Mouse (Mus musculus) kidney, postnatal 36 days (tissue): Measurements from ENCODE around the gene Aldh1l1.

Experiments
- DNase-seq, 2 experiments: peaks; one replicate each; pipeline ENCODE4 v3.0.0; 2021 to 2022; ENCODE audit warnings: mixed read lengths in 2 of 2

Aldh1l1 gene

DNA sequence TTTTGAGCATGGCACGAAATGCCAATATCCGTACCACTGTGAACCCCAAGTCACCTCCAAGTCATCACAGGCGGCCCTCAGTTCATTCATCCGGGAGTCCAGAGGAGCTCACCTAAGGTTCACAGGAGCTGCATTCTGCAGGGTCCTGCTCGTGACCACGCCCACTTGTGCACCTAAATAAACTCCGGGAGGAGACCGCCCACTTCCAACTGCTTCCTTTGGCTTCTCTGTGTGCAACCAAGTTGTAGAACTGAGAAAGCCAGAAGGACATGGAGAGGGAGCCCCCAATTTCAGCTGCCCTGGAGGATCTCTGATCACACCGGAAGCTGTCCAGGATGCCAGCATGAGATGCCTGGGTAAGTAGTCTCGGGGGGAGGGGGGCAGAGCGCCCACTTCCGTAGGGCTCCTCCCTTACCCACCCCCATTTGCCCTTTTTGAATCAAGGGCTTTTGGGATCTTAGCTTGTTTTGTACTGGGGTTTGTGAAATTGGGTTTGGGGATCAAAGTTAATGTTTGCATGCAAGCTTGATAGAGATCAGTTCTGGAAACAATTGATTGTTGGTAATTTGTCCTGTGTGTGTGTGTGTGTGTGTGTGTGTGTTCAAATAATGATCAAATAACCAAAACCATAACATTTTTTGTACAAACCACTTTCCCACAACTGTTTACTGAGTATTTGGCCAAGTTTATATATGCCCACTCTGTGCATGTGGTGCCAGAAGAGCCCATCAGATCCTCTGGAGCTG lies at the start of gene Aldh1l1:
Aldh1l1 (plus strand) TSS at position 252 of the 746 bp plus-strand sequence.
- no peak for DNase-seq

DNA sequence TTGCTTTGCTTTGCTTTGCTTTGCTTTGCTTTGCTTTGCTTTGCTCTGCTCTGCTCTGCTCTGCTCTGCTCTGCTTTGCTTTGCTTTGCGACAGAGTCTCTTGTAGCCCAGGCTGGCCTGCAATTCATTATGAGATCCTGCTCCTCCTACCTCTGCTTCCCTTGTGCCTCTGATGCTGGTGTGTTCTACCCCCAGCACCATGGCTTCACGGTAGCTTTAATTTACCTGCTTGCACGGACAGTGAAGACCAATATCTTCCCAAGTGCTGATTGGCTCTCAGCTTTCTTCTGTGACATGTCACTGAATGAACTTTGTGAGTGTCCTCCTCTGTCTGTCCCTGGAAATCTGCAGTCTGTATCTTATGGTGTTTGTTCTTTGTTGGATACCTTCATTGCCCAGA lies 49.2 kb upstream of the Aldh1l1 start:
- no peak for DNase-seq

DNA sequence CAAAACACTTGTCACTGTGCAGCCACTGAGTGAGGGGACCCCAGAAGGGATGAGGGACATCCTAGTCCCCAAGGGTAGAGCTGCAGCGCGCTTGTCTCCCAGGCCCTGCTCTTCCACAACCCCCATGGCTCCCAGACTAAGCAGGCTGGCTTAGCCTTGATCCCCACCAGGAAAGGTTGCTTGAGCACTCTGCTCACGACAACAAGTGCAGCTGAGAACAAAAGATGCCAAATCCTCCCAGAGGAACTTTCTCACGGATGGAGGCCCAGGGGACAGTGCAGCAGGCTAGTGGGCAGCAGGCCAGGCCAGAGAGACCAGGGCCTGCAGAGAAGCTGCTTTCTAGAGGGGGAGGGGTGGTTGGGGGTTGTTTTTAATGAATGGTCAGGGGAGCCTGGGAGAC lies 39.3 kb upstream of the Aldh1l1 start:
- no peak for DNase-seq

DNA sequence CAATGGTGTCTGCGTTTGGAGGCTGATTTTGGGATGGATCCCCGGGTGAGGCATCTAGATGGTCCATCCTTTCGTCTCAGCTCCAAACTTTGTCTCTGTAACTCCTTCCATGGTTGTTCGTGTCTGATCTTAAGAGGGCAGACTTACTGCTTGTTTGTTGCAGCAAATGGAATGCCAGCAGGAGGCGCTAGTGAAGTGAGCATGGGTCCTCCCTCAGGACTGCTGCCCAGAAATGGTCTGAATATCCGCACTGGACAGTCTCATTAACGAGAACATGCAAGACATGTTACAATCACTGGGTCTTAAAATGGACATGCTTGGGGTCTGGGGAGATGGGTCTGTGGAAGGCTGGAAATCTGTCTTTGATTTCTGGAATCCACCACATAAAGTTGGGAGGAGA lies 36.0 kb upstream of the Aldh1l1 start:
- peak; percentile 95 to 97 for DNase-seq

DNA sequence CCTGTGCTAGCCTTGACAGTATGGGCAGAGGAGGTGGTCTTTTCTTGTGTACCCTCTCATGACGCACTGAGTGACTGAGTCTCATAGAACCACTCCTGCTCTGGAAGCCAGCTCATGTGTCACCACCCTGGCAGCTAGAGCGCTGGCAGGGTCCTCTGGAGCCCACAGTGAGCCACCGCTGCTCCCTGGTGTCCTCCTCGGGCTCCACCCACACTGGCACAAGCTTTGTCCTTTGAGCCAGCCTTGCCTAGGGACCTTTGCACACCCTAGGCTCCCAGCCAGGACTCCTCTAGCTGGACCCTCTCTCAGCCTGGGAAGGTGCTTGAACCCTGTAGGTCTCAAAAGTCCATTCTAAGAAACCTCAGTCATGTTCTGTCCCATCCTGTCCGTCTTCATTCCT lies 35.5 kb upstream of the Aldh1l1 start:
- DNase-seq = peak; percentile 91 to 95

DNA sequence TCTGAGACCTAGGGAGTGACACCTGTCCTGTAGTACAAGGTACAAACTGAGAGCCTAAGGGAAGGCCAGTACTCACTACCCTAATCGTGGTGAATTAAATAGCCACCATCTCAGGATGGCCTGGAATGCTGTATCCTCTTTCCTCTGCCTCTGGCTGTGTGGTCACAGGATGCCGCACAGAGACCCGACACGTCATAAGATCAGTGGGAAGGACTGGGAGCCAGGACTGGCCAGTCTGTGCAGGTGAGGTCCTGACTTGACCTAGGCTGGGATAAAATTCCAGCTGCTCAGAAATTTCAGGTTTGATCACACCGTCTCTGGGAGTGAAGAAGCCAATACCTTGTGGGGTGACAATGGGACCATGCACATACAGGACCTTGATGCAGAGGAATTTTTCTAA lies 34.7 kb upstream of the Aldh1l1 start:
- DNase-seq = no peak

DNA sequence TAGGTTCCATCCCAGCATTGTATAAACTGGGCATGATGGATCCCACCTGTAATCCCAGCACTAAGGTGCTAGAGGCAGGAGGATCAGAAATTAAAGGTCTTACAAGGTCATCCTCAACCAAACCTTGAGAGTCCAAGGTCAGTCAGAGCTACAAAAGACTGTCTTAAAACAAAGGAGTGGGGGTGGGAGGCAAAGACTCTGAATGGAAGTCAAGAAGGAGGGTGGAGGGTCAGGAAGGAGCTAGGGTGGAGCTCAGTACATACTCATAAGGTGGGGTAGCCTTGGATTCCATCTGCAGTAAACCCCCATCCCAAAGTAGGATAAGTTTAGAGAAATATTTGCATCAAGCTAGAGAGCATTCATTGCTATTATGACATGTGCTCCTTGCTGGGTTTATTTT lies 33.6 kb upstream of the Aldh1l1 start:
- no peak for DNase-seq

DNA sequence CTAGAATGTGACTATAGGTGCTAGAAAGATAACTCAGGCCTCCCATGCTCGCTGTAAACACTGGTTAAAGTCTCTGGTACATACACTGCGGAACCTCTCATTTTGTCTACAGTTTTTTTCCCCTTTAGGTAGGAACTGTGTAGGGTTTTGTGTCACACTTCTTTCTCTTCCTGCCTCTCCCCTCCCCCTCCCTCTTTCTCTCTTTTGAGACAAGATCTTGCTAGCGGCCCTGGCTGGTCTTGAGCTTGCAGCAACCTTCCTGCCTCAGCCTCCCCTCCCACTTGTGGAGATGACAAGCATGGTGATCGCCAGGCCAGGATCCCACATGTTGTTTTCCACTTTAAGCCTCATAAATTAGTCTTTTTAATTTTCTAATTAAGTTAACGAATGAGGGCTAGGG lies 32.5 kb upstream of the Aldh1l1 start:
- no peak for DNase-seq

DNA sequence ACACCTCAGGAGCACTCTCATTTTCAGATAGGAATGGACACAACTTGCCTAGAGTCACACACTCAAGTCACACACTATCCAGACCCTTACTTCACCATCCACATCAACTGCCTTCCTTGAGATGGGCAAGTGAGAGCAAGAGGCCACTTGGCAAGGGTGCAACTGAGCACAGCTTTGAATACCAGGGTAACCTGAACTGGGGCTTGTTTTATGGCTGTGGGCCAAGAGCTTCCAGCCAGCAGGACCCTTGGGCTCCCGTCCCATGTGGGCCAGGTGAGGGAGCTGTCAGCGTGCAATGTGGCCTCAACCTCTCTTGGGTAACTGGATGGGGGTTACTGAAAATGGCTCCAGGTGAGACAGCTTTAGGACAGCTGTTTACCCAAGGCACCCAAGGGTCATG lies 28.8 kb upstream of the Aldh1l1 start:
- peak; percentile 53 to 65 for DNase-seq

DNA sequence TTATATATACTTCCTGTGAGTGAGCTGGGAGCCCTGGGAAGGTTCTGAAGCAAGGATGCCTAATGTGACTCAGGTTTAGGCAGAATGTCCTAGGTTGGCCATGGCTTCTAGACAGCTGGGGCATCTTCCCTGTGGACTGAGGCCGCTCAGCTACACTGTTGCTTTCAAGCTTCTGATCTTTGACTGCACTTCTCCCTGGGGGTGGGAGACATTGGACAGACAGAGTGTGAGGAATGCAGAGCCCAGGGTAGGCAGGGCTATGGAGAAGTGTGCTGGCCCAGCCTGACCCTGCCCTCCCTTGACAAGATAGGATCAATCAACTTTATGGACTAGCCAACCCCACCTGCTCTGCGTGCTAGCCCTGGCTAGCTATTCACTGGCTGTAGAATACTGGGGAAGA lies 25.0 kb upstream of the Aldh1l1 start:
- peak in 1 of 2 experiments; percentile 62 for DNase-seq

DNA sequence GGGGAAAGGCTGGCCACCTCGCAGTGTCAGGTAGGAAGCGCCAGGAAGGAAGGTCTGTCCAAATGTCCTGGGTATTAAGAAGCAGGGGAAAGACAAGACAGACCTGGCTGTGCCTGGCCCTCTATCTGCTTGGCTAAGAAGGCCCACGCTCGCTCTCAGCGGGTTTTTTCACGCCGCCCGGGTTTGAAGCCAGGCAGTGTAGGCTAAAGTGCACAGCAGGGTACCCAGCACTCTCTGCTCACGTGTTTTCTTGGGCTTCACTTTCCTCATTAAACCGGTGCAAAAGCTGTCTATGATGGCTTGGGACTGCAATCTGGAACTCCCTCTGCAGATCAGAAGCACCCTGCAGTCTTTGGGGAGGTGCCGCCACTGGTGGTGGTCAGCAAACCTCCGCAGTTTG lies 24.5 kb upstream of the Aldh1l1 start:
- peak in 1 of 2 experiments; percentile 52 for DNase-seq

DNA sequence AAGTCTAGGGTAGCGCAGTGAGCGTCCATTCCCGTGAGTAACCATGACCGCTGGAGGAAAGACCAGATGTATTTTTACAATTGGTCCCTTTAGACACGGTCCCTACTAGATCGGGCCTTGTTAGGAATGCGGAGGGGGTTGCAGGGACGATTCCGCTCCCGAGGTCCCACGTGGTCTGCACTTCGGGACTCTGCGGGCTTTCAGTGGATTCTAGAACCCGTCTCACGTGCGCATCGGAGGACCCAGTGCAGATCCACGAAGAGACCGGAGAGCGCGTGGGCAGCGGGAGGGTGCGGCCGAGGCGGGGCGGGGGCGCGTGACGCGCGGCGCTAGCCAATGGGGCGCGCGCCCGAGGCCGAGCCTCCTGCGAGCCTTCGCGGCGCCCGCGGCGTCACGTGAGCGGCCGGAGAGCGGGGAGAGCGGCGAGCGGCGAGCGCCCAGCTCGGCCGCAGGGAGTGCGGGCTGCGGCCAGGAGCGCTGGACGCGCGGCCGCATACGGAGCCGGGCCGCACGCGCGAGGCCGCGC lies 24.0 kb upstream of the Aldh1l1 start, which contains the start of gene Klf15:
Klf15 (plus strand) TSS at position 396 of the 526 bp plus-strand sequence.
- DNase-seq = peak; percentile 89 to 93

DNA sequence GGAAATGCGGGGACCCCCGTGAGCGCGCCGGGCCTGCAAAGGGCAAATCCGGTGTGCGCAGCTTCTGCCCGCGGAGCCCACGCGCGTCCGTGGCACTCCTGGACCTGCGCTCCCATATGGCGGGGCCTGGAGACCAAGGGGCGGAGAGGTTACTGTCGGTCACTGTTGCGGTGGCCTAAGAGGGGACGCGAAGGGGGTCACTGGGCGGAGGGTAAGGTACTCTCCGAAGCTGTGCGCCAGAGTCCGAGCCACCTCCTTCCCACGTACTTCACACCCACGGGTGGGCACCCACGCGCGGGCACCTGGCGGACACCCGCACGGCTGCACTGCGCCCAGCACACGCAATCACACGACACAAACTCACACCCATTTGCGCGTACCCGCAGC lies 23.4 kb upstream of the Aldh1l1 start:
- DNase-seq = peak in 1 of 2 experiments; percentile 55

DNA sequence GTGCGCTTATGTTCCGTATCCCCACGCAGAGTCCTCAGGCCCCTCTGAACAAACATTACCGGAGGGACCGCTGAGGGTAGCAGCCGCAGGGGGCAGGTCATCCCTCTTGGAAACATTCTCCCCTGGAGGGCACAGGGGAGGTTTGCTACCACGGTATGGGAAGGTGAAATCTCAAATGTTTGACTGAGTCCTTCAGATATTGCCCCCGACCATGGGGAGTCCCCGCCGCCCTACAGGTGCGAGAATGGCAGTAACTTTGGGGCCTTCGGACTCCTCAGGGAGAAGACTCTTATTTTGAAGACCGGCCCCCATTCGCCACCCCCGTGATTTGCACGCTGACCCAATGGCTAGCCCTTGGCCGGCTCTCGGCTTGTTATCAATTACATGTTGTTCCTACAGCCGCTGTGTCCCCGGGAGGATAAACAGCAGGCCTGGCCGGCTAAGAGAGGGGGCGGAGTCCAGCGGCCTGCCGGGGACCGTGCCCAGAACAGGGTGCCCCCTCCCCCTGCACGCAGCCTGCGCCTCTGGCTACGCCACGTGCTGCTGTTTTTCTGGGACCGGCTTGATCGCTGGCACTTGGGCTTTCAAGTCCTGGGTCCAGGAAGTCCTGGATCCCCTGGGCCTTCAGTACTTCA lies 22.9 kb upstream of the Aldh1l1 start:
- peak; percentile 96 to 98 for DNase-seq

DNA sequence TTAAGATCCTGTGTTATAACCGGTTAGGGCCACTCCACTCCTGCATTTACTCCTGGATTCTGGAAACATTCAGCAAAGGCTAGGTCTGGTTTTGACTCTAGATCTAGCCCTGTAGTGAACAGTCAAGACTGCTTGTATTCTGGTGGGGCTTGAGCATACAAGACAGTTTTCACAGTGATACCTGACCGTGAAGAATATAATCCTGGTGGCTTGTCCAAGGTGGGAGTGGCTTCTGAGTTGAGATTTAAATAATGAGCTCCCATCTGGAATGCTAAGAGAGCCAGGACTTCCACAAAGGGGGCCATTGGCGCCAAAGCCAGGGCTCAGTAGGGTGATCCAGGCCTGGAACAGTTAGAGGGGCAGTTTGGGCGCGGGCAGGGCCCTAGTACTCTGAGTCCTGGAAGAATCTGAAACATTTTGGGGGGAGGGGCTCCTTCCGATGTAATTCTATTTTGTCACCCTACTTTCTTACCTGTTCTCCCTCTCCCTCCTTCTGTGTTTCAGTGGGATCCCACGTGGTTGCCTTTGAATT lies 22.3 kb upstream of the Aldh1l1 start:
- DNase-seq = no peak

DNA sequence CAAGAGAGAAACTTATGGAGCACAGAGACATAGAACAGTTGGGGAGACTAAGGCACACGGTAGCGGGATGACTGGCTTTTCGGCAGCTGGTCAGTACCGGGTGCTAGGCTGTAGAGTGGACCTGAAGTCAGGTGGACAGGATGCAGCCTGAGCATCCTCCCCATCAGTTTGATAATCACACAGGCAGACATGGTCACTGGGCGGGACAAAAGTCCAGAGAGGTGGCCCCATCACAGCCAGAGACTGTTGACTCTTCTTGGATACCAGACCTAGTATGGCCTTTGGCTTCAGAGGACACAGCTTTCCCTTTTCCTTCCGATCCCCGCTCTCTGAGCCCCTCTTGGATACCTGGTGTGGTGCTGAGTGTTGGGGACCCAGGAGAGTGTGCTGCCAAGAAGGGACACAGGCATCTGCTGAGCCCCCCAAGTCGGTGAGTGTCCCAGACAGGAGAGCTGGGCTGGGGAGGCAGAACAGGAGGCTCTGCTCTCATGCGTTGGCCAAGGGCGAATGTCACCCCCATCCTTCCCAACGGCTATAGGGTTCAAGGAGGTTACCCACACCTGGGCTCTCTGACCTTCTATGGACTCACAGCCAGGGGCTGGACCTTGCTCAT lies 21.1 kb upstream of the Aldh1l1 start:
- DNase-seq = no peak

DNA sequence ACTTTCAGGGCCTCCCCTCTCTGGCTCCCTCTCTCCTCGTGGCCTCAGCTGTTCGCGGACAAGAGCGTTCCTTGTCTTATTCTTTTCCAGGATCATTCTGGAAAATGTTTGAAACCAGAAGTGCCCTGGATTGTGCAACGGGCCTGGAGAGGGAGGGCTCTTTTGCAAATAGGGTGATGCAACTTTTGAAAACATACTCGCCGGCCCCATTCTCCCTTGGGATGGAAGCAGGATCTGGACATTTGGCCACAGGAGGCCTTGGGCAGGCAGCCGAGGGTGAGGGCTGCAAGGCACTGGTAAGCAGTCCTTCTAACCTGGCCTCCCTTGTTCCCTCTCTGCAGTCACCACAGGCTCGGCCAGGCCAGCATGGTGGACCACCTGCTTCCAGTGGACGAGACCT lies 20.1 kb upstream of the Aldh1l1 start:
- peak; percentile 52 to 75 for DNase-seq

DNA sequence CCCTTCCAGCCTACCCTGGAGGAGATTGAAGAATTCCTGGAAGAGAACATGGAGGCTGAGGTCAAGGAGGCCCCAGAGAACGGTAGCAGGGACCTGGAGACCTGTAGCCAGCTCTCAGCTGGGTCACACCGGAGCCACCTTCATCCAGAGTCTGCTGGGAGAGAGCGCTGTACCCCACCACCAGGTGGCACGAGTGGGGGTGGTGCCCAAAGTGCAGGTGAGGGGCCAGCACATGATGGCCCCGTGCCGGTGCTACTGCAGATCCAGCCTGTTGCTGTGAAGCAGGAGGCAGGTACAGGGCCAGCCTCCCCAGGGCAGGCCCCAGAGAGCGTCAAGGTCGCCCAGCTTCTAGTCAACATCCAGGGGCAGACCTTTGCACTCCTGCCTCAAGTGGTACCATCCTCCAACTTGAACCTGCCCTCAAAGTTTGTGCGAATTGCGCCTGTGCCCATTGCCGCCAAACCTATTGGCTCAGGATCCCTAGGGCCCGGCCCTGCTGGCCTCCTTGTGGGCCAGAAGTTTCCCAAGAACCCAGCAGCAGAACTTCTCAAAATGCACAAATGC lies 19.3 kb upstream of the Aldh1l1 start:
- DNase-seq = peak; percentile 64 to 78

DNA sequence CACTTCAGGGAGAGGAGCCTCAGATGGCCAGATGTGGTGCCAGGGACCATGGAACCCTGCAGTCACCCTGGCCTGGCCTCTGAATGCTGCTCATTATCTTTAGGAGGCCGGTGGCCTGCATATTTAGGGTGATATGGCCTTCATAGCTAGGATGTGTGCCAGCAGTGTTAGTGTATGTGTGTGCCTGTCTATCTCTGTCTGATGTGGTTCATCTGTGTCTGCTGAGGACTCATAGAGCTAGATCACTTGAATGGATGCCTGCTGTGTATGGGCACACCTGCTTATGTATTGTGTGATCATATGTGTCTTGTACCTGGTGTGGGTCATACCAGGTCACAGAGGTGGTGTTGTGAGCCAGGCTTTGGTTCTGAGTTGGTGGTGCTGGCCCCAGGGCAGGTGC lies 18.0 kb upstream of the Aldh1l1 start:
- DNase-seq = no peak

DNA sequence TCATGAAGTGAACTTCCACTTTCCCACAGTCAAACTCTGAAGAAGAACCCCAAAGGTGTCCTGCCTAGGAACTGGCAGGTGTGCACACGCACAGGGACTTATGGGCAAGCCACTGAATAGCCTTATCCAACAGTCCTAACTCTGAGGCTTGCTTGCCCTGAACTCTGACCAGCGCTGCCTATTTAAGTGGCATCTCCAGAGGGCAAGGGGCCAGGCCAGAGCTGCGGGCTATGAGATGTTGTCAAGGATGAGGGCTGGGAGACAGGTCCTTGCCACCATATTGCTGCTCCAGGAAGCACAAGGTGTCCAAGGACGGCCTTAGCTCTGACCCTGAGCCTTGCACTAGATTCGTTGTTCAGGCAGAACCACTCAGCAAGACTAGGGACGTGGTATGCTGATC lies 17.2 kb upstream of the Aldh1l1 start:
- DNase-seq = peak; percentile 56 to 57

DNA sequence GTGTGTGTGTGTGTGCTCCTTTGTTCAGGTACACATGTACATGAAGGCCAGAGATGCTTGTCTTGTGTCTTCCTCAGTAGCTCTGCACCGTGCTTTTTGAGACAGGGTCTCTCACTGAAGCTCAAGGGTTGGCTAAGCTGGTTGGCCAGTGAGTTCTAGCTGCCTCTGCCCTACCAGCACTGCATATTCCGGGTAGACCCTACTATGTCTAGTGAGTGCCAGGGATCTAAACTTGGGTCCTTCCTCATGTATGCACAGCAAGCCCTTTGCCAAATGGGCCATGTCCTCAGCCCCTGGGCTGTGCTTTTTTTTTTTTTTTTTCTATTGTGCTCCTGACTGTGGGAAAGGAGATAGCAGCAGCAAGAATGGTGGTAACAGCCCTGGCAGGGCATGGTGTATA lies 16.0 kb upstream of the Aldh1l1 start:
- DNase-seq = no peak

DNA sequence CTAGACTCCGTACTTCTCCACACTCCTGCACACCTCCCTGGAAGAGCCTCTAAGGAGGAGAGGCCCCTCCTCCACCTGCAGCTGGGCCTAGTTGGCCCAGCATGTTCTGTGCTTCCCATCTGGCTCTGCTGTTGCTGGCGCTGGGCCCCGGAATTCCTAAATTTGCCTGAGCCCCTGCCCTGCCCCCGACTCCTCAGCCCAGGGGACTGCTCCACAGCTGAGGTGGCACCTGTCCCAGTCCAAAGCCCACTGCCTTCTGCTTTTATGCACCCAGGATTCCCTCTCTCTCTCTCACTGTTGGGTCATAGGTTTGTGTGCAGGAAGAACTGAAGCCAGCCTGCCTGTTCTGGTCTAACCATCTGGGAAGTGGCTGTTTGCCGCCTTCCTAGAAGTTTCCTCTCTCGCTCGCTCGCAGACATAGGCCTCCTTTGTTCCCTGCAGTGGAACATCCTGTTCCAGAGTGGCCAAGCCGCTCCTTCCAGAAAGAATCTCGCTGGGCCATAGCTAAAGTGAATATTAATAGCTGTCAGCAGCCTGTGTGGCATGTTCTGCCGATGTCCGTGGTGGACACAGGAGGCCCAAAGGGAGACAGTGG lies 15.2 kb upstream of the Aldh1l1 start:
- DNase-seq = peak; percentile 62 to 66

DNA sequence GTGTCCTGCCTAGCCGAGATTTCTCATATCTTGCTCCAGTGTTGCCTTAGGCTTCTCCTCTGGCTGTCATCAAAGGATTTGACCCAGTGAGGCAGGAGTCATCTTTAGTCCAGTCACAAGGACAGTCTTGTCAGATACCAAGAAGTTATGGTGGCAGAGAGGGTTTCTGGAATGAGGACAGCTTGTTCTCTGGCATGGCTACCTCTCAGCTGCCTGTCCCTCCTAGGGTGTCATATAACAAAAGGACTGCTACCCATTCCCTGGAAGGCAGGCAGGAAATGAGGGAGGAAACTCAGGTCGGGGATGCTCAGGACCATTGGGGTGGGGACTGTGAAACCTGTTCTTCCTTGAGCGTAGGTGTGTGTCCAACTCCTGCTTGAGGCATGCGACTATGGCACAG lies 14.1 kb upstream of the Aldh1l1 start:
- no peak for DNase-seq
